Mouse (Mus musculus): ENCODE measurements at regions not wholly inside any gene's neighbourhood (a gene's known extent, or its start where the extent isn't known, plus 50 kb on each side); places are given as distances from the start of the nearest gene placed in this dataset.
"Not testable (repeated sequence)": the region's sequence is repeated elsewhere in the genome, so short reads cannot be mapped to it uniquely, and the experiment has no call there.

GRCm38 (mm10) chr13:52222315-52223097, 308.6 kb downstream of the Diras2 start:
- DNase-seq = no peak

GRCm38 (mm10) chr13:52223098-52223962, 307.7 kb downstream of the Diras2 start:
- no peak for DNase-seq

GRCm38 (mm10) chr13:52233971-52234370, 297.1 kb downstream of the Diras2 start:
- DNase-seq = no peak

- DNase-seq = no peak
Measured at GRCm38 (mm10) chr13:52236105-52236504, 295.0 kb downstream of the Diras2 start.

GRCm38 (mm10) chr13:52239563-52239962, 291.5 kb downstream of the Diras2 start:
- no peak for DNase-seq

- DNase-seq = no peak
Measured at GRCm38 (mm10) chr13:52241761-52242160, 289.3 kb downstream of the Diras2 start.

GRCm38 (mm10) chr13:52249492-52249891, 281.6 kb downstream of the Diras2 start:
- DNase-seq = no peak

- DNase-seq = no peak
Measured at GRCm38 (mm10) chr13:52250371-52250770, 280.7 kb downstream of the Diras2 start.

GRCm38 (mm10) chr13:52252303-52252702, 278.8 kb downstream of the Diras2 start:
- no peak for DNase-seq

- DNase-seq = not testable (repeated sequence)
Measured at GRCm38 (mm10) chr13:52252726-52253125, 278.4 kb downstream of the Diras2 start.

GRCm38 (mm10) chr13:52253138-52253537, 277.9 kb downstream of the Diras2 start:
- DNase-seq = no peak

GRCm38 (mm10) chr13:52254185-52254584, 276.9 kb downstream of the Diras2 start:
- DNase-seq = peak; percentile 43

- DNase-seq = peak; percentile 55
Measured at GRCm38 (mm10) chr13:52255697-52256096, 275.4 kb downstream of the Diras2 start.

GRCm38 (mm10) chr13:52258373-52258772, 272.7 kb downstream of the Diras2 start:
- DNase-seq = no peak

GRCm38 (mm10) chr13:52262949-52263550, 268.0 kb downstream of the Diras2 start:
- DNase-seq = peak; percentile 43

GRCm38 (mm10) chr13:52268279-52268678, 262.8 kb downstream of the Diras2 start:
- DNase-seq = peak; percentile 62

GRCm38 (mm10) chr13:52273502-52274246, 257.4 kb downstream of the Diras2 start:
- peak; percentile 32 for DNase-seq

- DNase-seq = no peak
Measured at GRCm38 (mm10) chr13:52275196-52275595, 255.9 kb downstream of the Diras2 start.

- no peak for DNase-seq
Measured at GRCm38 (mm10) chr13:52275675-52276074, 255.4 kb downstream of the Diras2 start.

- no peak for DNase-seq
Measured at GRCm38 (mm10) chr13:52277195-52277594, 253.9 kb downstream of the Diras2 start.

- no peak for DNase-seq
Measured at GRCm38 (mm10) chr13:52278831-52279230, 252.2 kb downstream of the Diras2 start.

GRCm38 (mm10) chr13:52279281-52279969, 251.7 kb downstream of the Diras2 start:
- no peak for DNase-seq

Data from right cerebral cortex, postnatal 14 days (tissue).